Comparison of ENCODE assay signal across 9 mouse cellular contexts in genomic region chr2:73572539-73573372, GRCm38 (mm10). TPM values are rescaled to one million over a fixed set of nuclear protein-coding genes. Genes with fewer than 3 reads are reported as not detected.
DNase-seq lines count a peak whose midpoint lies in the region; ATAC-seq and TF ChIP-seq lines count a peak whose summit lies in the region.
"Had no signal": no experiment of that assay in that cellular context is flagged by ENCODE, and none has a peak within 500 bp of the region (broad histone marks: within the 10 kb centered on the region; RNA-seq: fewer than 3 reads in every experiment).

No protein-coding gene starts in this region.

- peaks cover 3% of the 10 kb centered on the region; the same call in 1 of the 2 replicates for H3K27me3 ChIP-seq in G1E (ENCODE audit: insufficient read depth, low read length)
- H3K27me3 ChIP-seq in forebrain, embryonic 11.5 days (ENCODE audit: control insufficient read depth, insufficient read depth, low read length), result no peaks in the 10 kb centered on the region
- H3K27me3 ChIP-seq in heart, embryonic 15.5 days, result no peaks in the 10 kb centered on the region
- no peaks in the 10 kb centered on the region for H3K27me3 ChIP-seq in kidney, postnatal 0 days (ENCODE audit: insufficient read depth, low read length)
- no peaks in the 10 kb centered on the region for H3K27me3 ChIP-seq in liver, adult 2 months (ENCODE audit: control insufficient read depth, insufficient read depth, low read length)
- no peaks in the 10 kb centered on the region for H3K27me3 ChIP-seq in neural tube, embryonic 12.5 days (replicated peaks)

- H3K9ac ChIP-seq in forebrain, embryonic 11.5 days (ENCODE audit: low read length), result no peak overlapping the region
- no peak overlapping the region for H3K9ac ChIP-seq in heart, embryonic 15.5 days
- H3K9ac ChIP-seq in kidney, postnatal 0 days (ENCODE audit: low read depth, low read length), result no peak overlapping the region
- H3K9ac ChIP-seq in liver, adult 2 months (ENCODE audit: low read depth, low read length), result no peak overlapping the region
- 0 out of 2 replicates have a peak overlapping the region, but pooled peaks have one; percentile 21 for H3K9ac ChIP-seq in neural tube, embryonic 12.5 days
- H3K9ac ChIP-seq: liver, embryonic 15.5 days had no signal

- no peak for ATAC-seq in G1E (ENCODE audit: extremely low read depth, insufficient number of reproducible peaks, low FRiP score, poor library complexity, severe bottlenecking)
- peak; percentile 84 for ATAC-seq in forebrain, embryonic 11.5 days (replicated peaks; ENCODE audit: low FRiP score)
- no peak; the same call in 1 of the 2 replicates for ATAC-seq in heart, embryonic 15.5 days (replicated peaks; ENCODE audit: insufficient number of reproducible peaks, insufficient read depth, low FRiP score, low read depth)
- ATAC-seq in kidney, postnatal 0 days (replicated peaks; ENCODE audit: low FRiP score, low read depth), result peak; percentile 75
- peak; percentile 90 for ATAC-seq in neural tube, embryonic 12.5 days (ENCODE audit: low FRiP score, low read depth)

- WGBS in forebrain, embryonic 11.5 days, result 33% methylated on average over 23 of the region's 23 CpGs
- 34% methylated on average over 23 of the region's 23 CpGs for WGBS in heart, embryonic 15.5 days
- WGBS in kidney, postnatal 0 days, result 29% methylated on average over 23 of the region's 23 CpGs
- 47% methylated on average over 23 of the region's 23 CpGs for WGBS in liver, adult 2 months
- 27% methylated on average over 23 of the region's 23 CpGs for WGBS in neural tube, embryonic 12.5 days

- H3K79me2 ChIP-seq in liver, adult 2 months (ENCODE audit: control insufficient read depth, insufficient read depth, low read length), result no peaks in the 10 kb centered on the region

- no peaks in the 10 kb centered on the region for H3K4me1 ChIP-seq in G1E (ENCODE audit: insufficient read depth, low read depth, low read length)
- H3K4me1 ChIP-seq in forebrain, embryonic 11.5 days (replicated peaks; ENCODE audit: control insufficient read depth, insufficient read depth, low read length), result no peaks in the 10 kb centered on the region
- H3K4me1 ChIP-seq in heart, embryonic 15.5 days (replicated peaks), result no peaks in the 10 kb centered on the region
- no peaks in the 10 kb centered on the region for H3K4me1 ChIP-seq in kidney, postnatal 0 days (replicated peaks; ENCODE audit: insufficient read depth, low read length)
- H3K4me1 ChIP-seq in liver, adult 2 months (ENCODE audit: control insufficient read depth, insufficient read depth, low read length), result no peaks in the 10 kb centered on the region
- H3K4me1 ChIP-seq in neural tube, embryonic 12.5 days, result peaks cover 7% of the 10 kb centered on the region; the same call in 1 of the 2 replicates
- H3K4me1 ChIP-seq: liver, embryonic 15.5 days had no signal

- peak overlapping the region; percentile 46 for H3K4me2 ChIP-seq in forebrain, embryonic 11.5 days (ENCODE audit: low read depth, low read length, severe bottlenecking)
- peak overlapping the region; percentile 33 for H3K4me2 ChIP-seq in heart, embryonic 15.5 days
- peak overlapping the region; percentile 44 for H3K4me2 ChIP-seq in kidney, postnatal 0 days (ENCODE audit: low read length)
- peak overlapping the region; percentile 59 for H3K4me2 ChIP-seq in neural tube, embryonic 12.5 days (replicated peaks)
- H3K4me2 ChIP-seq: liver, embryonic 15.5 days had no signal

- no peak overlapping the region for H3K27ac ChIP-seq in forebrain, embryonic 11.5 days (ENCODE audit: low read depth, low read length)
- no peak overlapping the region for H3K27ac ChIP-seq in heart, embryonic 15.5 days
- H3K27ac ChIP-seq in kidney, postnatal 0 days, result no peak overlapping the region
- no peak overlapping the region for H3K27ac ChIP-seq in liver, adult 2 months (replicated peaks; ENCODE audit: insufficient read depth, low read depth, low read length)
- H3K27ac ChIP-seq in neural tube, embryonic 12.5 days, result no peak overlapping the region
- H3K27ac ChIP-seq: liver, embryonic 15.5 days had no signal

- peak; percentile 31 for DNase-seq in G1E (ENCODE audit: low spot score)
- DNase-seq in brain, embryonic 14.5 days (ENCODE audit: low read depth), result peak; percentile 99
- DNase-seq in forebrain, embryonic 11.5 days (ENCODE audit: low spot score), result peak; percentile 91
- DNase-seq in kidney, postnatal 0 days (ENCODE audit: low spot score), result peak; percentile 95
- peak; percentile 53 for DNase-seq in liver, adult 2 months (ENCODE audit: extremely low read depth, low read depth, low spot score)
- peak; percentile 53 for DNase-seq in thymus, postnatal 14 days

- TF ChIP-seq POLR2A in brain, embryonic 14.5 days (IDR thresholded peaks at IDR 0.05; ENCODE audit: borderline replicate concordance, extremely low read depth, insufficient read depth, insufficient read length, poor library complexity, severe bottlenecking), result no peak
- no peak for TF ChIP-seq POLR2A in liver, adult 2 months (IDR thresholded peaks at IDR 0.05; ENCODE audit: extremely low read depth, insufficient read depth, low read length)

- TF ChIP-seq CTCF in G1E (IDR thresholded peaks at IDR 0.05; ENCODE audit: low read depth, low read length), result peak; percentile 76
- peak; percentile 97 for TF ChIP-seq CTCF in brain, embryonic 14.5 days (IDR thresholded peaks at IDR 0.05; ENCODE audit: borderline replicate concordance, extremely low read depth, insufficient read depth, insufficient read length)
- TF ChIP-seq CTCF in kidney, postnatal 0 days (IDR thresholded peaks at IDR 0.05; ENCODE audit: low read depth), result peak; percentile 93
- peak; percentile 93 for TF ChIP-seq CTCF in liver, adult 2 months (IDR thresholded peaks at IDR 0.05; ENCODE audit: low read depth, low read length)

- H3K9me3 ChIP-seq in G1E (replicated peaks), result no peaks in the 10 kb centered on the region
- no peaks in the 10 kb centered on the region for H3K9me3 ChIP-seq in forebrain, embryonic 11.5 days (ENCODE audit: control insufficient read depth, low read length)
- no peaks in the 10 kb centered on the region for H3K9me3 ChIP-seq in heart, embryonic 15.5 days (replicated peaks)
- H3K9me3 ChIP-seq in kidney, postnatal 0 days (replicated peaks; ENCODE audit: low read length), result no peaks in the 10 kb centered on the region
- no peaks in the 10 kb centered on the region for H3K9me3 ChIP-seq in neural tube, embryonic 12.5 days
- H3K9me3 ChIP-seq: liver, embryonic 15.5 days had no signal

- no peaks in the 10 kb centered on the region for H3K36me3 ChIP-seq in G1E (replicated peaks)
- H3K36me3 ChIP-seq in forebrain, embryonic 11.5 days (ENCODE audit: control insufficient read depth, insufficient read depth, low read length), result no peaks in the 10 kb centered on the region
- H3K36me3 ChIP-seq in heart, embryonic 15.5 days, result no peaks in the 10 kb centered on the region
- H3K36me3 ChIP-seq in kidney, postnatal 0 days (ENCODE audit: insufficient read depth, low read length), result no peaks in the 10 kb centered on the region
- no peaks in the 10 kb centered on the region for H3K36me3 ChIP-seq in liver, adult 2 months (ENCODE audit: control insufficient read depth, insufficient read depth, low read length)
- H3K36me3 ChIP-seq in neural tube, embryonic 12.5 days, result no peaks in the 10 kb centered on the region
- H3K36me3 ChIP-seq: liver, embryonic 15.5 days had no signal

- no peak overlapping the region for H3K4me3 ChIP-seq in G1E (ENCODE audit: low read depth, low read length)
- H3K4me3 ChIP-seq in forebrain, embryonic 11.5 days (ENCODE audit: low read depth, low read length), result peak overlapping the region; percentile 18; the same call in 1 of the 2 replicates
- no peak overlapping the region for H3K4me3 ChIP-seq in heart, embryonic 15.5 days
- no peak overlapping the region for H3K4me3 ChIP-seq in kidney, postnatal 0 days (replicated peaks; ENCODE audit: low read depth, low read length)
- no peak overlapping the region for H3K4me3 ChIP-seq in liver, adult 2 months (ENCODE audit: insufficient read depth, low read depth, low read length)
- peak overlapping the region; percentile 24 for H3K4me3 ChIP-seq in neural tube, embryonic 12.5 days
- H3K4me3 ChIP-seq: liver, embryonic 15.5 days had no signal

RNA-seq across cellular contexts. Expression of gene Chrna1, which starts 7.4 kb away (rescaled TPM):
- total RNA-seq in G1E (2014; fragmentation: Nextera tagmentation), result not detected in 2 replicates
- 0.11 and 0.12 TPM in 2 replicates for total RNA-seq in G1E (2017)
- polyA plus RNA-seq in G1E (2012), result not detected in 2 replicates
- 0.12 and 0.13 TPM in 2 replicates for polyA plus RNA-seq in brain, embryonic 14.5 days (2012; rRNA removed)
- 0.09 and 0.32 TPM in 2 replicates for polyA plus RNA-seq in forebrain, embryonic 11.5 days (2014; fragmentation: Nextera tagmentation; extraction: Ambion mirVana)
- 0.09 and 0.28 TPM in 2 replicates for polyA plus RNA-seq in heart, embryonic 15.5 days (2015; fragmentation: Nextera tagmentation; extraction: Ambion mirVana)
- 0.11 and 0.15 TPM in 2 replicates for polyA plus RNA-seq in kidney, postnatal 0 days (2015; fragmentation: Nextera tagmentation; extraction: Ambion mirVana)
- not detected in 2 replicates for total RNA-seq in liver, adult 2 months (2014; rRNA removed)
- not detected in 2 replicates for polyA plus RNA-seq in liver, adult 2 months (2012; rRNA removed)
- 1.2 and 1.7 TPM in 2 replicates for polyA plus RNA-seq in neural tube, embryonic 12.5 days (2016; fragmentation: Nextera tagmentation; extraction: Ambion mirVana)

RNA-seq across cellular contexts. Expression of gene Wipf1, which starts 43.2 kb away (rescaled TPM):
- 2.2 and 50.6 TPM in 2 replicates for total RNA-seq in G1E (2014; fragmentation: Nextera tagmentation)
- 0.70 and 0.98 TPM in 2 replicates for total RNA-seq in G1E (2017)
- 7.1 and 9.1 TPM in 2 replicates for polyA plus RNA-seq in G1E (2012)
- 2.8 and 3.8 TPM in 2 replicates for polyA plus RNA-seq in brain, embryonic 14.5 days (2012; rRNA removed)
- polyA plus RNA-seq in forebrain, embryonic 11.5 days (2014; fragmentation: Nextera tagmentation; extraction: Ambion mirVana), result 8.6 and 10.9 TPM in 2 replicates
- 5.1 and 7.6 TPM in 2 replicates for polyA plus RNA-seq in heart, embryonic 15.5 days (2015; fragmentation: Nextera tagmentation; extraction: Ambion mirVana)
- 7.6 and 8.0 TPM in 2 replicates for polyA plus RNA-seq in kidney, postnatal 0 days (2015; fragmentation: Nextera tagmentation; extraction: Ambion mirVana)
- total RNA-seq in liver, adult 2 months (2014; rRNA removed), result 1.4 and 1.9 TPM in 2 replicates
- polyA plus RNA-seq in liver, adult 2 months (2012; rRNA removed), result 1.3 and 1.7 TPM in 2 replicates
- polyA plus RNA-seq in neural tube, embryonic 12.5 days (2016; fragmentation: Nextera tagmentation; extraction: Ambion mirVana), result 5.0 and 5.8 TPM in 2 replicates

Comparison
In these comparisons a context has a peak if more than half of its experiments do, and no peak if none do; other contexts are left out.
1. ATAC-seq: peak in forebrain, embryonic 11.5 days (single experiment), kidney, postnatal 0 days (single experiment) and neural tube, embryonic 12.5 days (single experiment); none in G1E (single experiment) and heart, embryonic 15.5 days (single experiment).
2. DNase-seq: peak in every context shown above with its lines; median percentile 99 in brain, embryonic 14.5 days; 95 in kidney, postnatal 0 days; 91 in forebrain, embryonic 11.5 days; 53 in liver, adult 2 months; 53 in thymus, postnatal 14 days; 31 in G1E.
3. H3K4me3 ChIP-seq: peak in forebrain, embryonic 11.5 days (single experiment) and neural tube, embryonic 12.5 days (single experiment); none in G1E (single experiment), heart, embryonic 15.5 days (single experiment), kidney, postnatal 0 days (single experiment) and liver, adult 2 months (single experiment).
4. Peak in every context shown above with its lines, with median percentiles within 50 percentile points of each other: CTCF ChIP-seq and H3K4me2 ChIP-seq.